In the genomic region with DNA sequence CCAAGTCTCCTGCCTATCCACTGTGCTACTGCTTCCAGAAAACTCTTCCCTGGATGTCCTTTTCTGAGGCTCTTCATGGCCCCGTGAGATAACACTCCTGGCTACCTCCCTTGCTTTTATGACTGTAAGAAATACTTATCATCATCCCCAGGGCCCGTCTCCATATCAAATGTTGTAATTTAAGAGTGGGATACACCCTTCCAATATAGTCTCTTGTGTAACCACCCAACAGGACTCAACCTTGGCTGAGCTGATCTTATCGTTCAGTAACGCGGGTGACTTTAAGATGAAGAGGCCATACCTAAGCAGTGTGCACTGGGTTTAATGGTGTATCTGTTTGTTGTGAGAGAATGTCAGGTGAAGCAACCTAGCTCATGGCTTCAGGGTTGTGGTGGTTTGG, we compare ENCODE assay signal across 25 mouse cellular contexts.
DNase-seq lines count a peak whose midpoint lies in the region; ATAC-seq and TF ChIP-seq lines count a peak whose summit lies in the region.
"Had no signal": no experiment of that assay in that cellular context is flagged by ENCODE, and none has a peak within 500 bp of the region (broad histone marks: within the 10 kb centered on the region; RNA-seq: fewer than 3 reads in every experiment).

No protein-coding gene starts in this region.

- ATAC-seq in intestine, embryonic 15.5 days = peak; percentile 77
- ATAC-seq in liver, embryonic 13.5 days (ENCODE audit: low read depth) = peak; percentile 88
- ATAC-seq in stomach, postnatal 0 days (ENCODE audit: low FRiP score, low TSS enrichment) = no peak
- ATAC-seq in megakaryocyte, adult 5-6 weeks (ENCODE audit: poor library complexity, severe bottlenecking) = no peak
- ATAC-seq: forebrain, postnatal 0 days; midbrain, embryonic 15.5 days had no signal

- no peak for TF ChIP-seq CTCF in stomach, postnatal 0 days (IDR thresholded peaks at IDR 0.05; ENCODE audit: low read depth)

- TF ChIP-seq EP300 in stomach, postnatal 0 days (optimal IDR thresholded peaks at IDR 0.05) = no peak

- no peaks in the 10 kb centered on the region for H3K27me3 ChIP-seq in intestine, embryonic 15.5 days (replicated peaks)
- peaks cover 4% of the 10 kb centered on the region; the same call in 1 of the 2 replicates for H3K27me3 ChIP-seq in liver, embryonic 13.5 days
- no peaks in the 10 kb centered on the region for H3K27me3 ChIP-seq in stomach, postnatal 0 days (ENCODE audit: control insufficient read depth, insufficient read depth, low read length)
- H3K27me3 ChIP-seq: hindbrain, embryonic 12.5 days; midbrain, embryonic 15.5 days; neural tube, embryonic 13.5 days had no signal

- H3K4me3 ChIP-seq in intestine, embryonic 15.5 days (replicated peaks) = no peak overlapping the region
- no peak overlapping the region for H3K4me3 ChIP-seq in liver, embryonic 13.5 days (replicated peaks)
- no peak overlapping the region for H3K4me3 ChIP-seq in stomach, postnatal 0 days (ENCODE audit: low read depth, low read length)
- H3K4me3 ChIP-seq: embryonic facial prominence, embryonic 10.5 days; heart, embryonic 13.5 days; hindbrain, embryonic 12.5 days; layer of hippocampus, adult 2 months; midbrain, embryonic 15.5 days; myocyte; neural tube, embryonic 13.5 days had no signal

- H3K36me3 ChIP-seq in intestine, embryonic 15.5 days = no peaks in the 10 kb centered on the region
- no peaks in the 10 kb centered on the region for H3K36me3 ChIP-seq in liver, embryonic 13.5 days
- no peaks in the 10 kb centered on the region for H3K36me3 ChIP-seq in stomach, postnatal 0 days (ENCODE audit: control insufficient read depth, insufficient read depth, low read length)
- H3K36me3 ChIP-seq: embryonic facial prominence, embryonic 10.5 days; heart, embryonic 13.5 days; hindbrain, embryonic 12.5 days; midbrain, embryonic 15.5 days; neural tube, embryonic 13.5 days had no signal

- WGBS in intestine, embryonic 15.5 days = 76% methylated on average over 5 of the region's 5 CpGs
- 26% methylated on average over 5 of the region's 5 CpGs for WGBS in liver, embryonic 13.5 days (ENCODE audit: insufficient replicate concordance)
- 89% methylated on average over 5 of the region's 5 CpGs for WGBS in stomach, postnatal 0 days

- no peak overlapping the region for H3K27ac ChIP-seq in intestine, embryonic 15.5 days
- H3K27ac ChIP-seq in liver, embryonic 13.5 days = peak overlapping the region; percentile 76
- 0 out of 2 replicates have a peak overlapping the region, but pooled peaks have one; percentile 18 for H3K27ac ChIP-seq in stomach, postnatal 0 days (replicated peaks)
- H3K27ac ChIP-seq: embryonic facial prominence, embryonic 10.5 days; heart, embryonic 13.5 days; hindbrain, embryonic 12.5 days; layer of hippocampus, adult 2 months; midbrain, embryonic 15.5 days; neural tube, embryonic 13.5 days had no signal

- peak; percentile 32 for DNase-seq in c-Kit-positive CD71-positive TER-119-negative erythroid progenitor cells, embryonic 14.5 days (ENCODE audit: low read depth)
- DNase-seq in liver, embryonic 13.5 days = peak; percentile 42
- DNase-seq in stomach, postnatal 0 days (ENCODE audit: low spot score) = no peak
- no peak for DNase-seq in ovary, postnatal 10 days (ENCODE audit: low spot score)
- DNase-seq in urinary bladder, adult 18-20 months (ENCODE audit: low spot score in 2 of 2) = no peak
- DNase-seq: adrenal gland, postnatal 10 days; B cell, adult 2 months; cerebellum, adult 11 months; cerebellum, adult 9-11 months; forebrain, postnatal 0 days; gastrocnemius, postnatal 14 days; heart, adult 18-20 months; heart, postnatal 14 days; kidney, adult 9 months; kidney, postnatal 14 days; lung, embryonic 14.5 days had no signal

- H3K9me3 ChIP-seq in intestine, embryonic 15.5 days = no peaks in the 10 kb centered on the region
- H3K9me3 ChIP-seq in liver, embryonic 13.5 days (replicated peaks) = no peaks in the 10 kb centered on the region
- H3K9me3 ChIP-seq in stomach, postnatal 0 days (ENCODE audit: control insufficient read depth, low read length) = no peaks in the 10 kb centered on the region
- H3K9me3 ChIP-seq: embryonic facial prominence, embryonic 10.5 days; heart, embryonic 13.5 days; hindbrain, embryonic 12.5 days; midbrain, embryonic 15.5 days; neural tube, embryonic 13.5 days had no signal

- no peak overlapping the region for H3K9ac ChIP-seq in intestine, embryonic 15.5 days
- H3K9ac ChIP-seq in liver, embryonic 13.5 days = 0 out of 2 replicates have a peak overlapping the region, but pooled peaks have one; percentile 15
- no peak overlapping the region for H3K9ac ChIP-seq in stomach, postnatal 0 days (ENCODE audit: low read length)
- H3K9ac ChIP-seq: forebrain, postnatal 0 days; heart, embryonic 13.5 days; hindbrain, embryonic 12.5 days; lung, embryonic 14.5 days; midbrain, embryonic 15.5 days; neural tube, embryonic 13.5 days had no signal

- no peaks in the 10 kb centered on the region for H3K4me1 ChIP-seq in intestine, embryonic 15.5 days (replicated peaks)
- peaks cover 66% of the 10 kb centered on the region for H3K4me1 ChIP-seq in liver, embryonic 13.5 days (replicated peaks)
- H3K4me1 ChIP-seq in stomach, postnatal 0 days (replicated peaks; ENCODE audit: control insufficient read depth, insufficient read depth) = no peaks in the 10 kb centered on the region
- H3K4me1 ChIP-seq: embryonic facial prominence, embryonic 10.5 days; heart, embryonic 13.5 days; hindbrain, embryonic 12.5 days had no signal

- H3K4me2 ChIP-seq in intestine, embryonic 15.5 days (replicated peaks) = no peak overlapping the region
- peak overlapping the region; percentile 29 for H3K4me2 ChIP-seq in liver, embryonic 13.5 days
- no peak overlapping the region for H3K4me2 ChIP-seq in stomach, postnatal 0 days (replicated peaks; ENCODE audit: low read depth)
- H3K4me2 ChIP-seq: heart, embryonic 13.5 days; hindbrain, embryonic 12.5 days; lung, embryonic 14.5 days; midbrain, embryonic 15.5 days; neural tube, embryonic 13.5 days had no signal

Comparison
In these comparisons a context has a peak if more than half of its experiments do, and no peak if none do; other contexts are left out.
1. DNase-seq: peak in c-Kit-positive CD71-positive TER-119-negative erythroid progenitor cells, embryonic 14.5 days (single experiment) and liver, embryonic 13.5 days (single experiment); none in stomach, postnatal 0 days (single experiment), ovary, postnatal 10 days (single experiment) and urinary bladder, adult 18-20 months (0 of 2).
2. ATAC-seq: peak in intestine, embryonic 15.5 days (single experiment) and liver, embryonic 13.5 days (single experiment); none in stomach, postnatal 0 days (single experiment) and megakaryocyte, adult 5-6 weeks (single experiment).